Mouse (Mus musculus) myocyte (in vitro differentiated cells): ENCODE results near the gene Cdca5. TPM values are rescaled to one million over a fixed set of nuclear protein-coding genes. Genes with fewer than 3 reads are reported as not detected.

Experiments
- H3K27me3 ChIP-seq: one replicate; pipeline ENCODE4 v1.6.1; 2011; ENCODE audit not compliant: control insufficient read depth, insufficient read depth, insufficient read length
- H3K36me3 ChIP-seq: one replicate; pipeline ENCODE4 v1.6.1; 2011; ENCODE audit not compliant: control insufficient read depth, insufficient read depth
- H3K4me2 ChIP-seq: one replicate; pipeline ENCODE4 v1.6.1; 2011; ENCODE audit warnings: low read depth, control low read depth
- H3K4me3 ChIP-seq: one replicate; pipeline ENCODE4 v1.5.1; 2011; ENCODE audit warnings: mild to moderate bottlenecking, control low read depth, moderate library complexity
- H3K79me2 ChIP-seq: one replicate; pipeline ENCODE4 v1.6.1; 2011; ENCODE audit not compliant: control insufficient read depth, insufficient read depth
- H3ac ChIP-seq: one replicate; pipeline ENCODE4 v1.6.1; 2011; ENCODE audit not compliant: control insufficient read depth, insufficient read length
- CEBPB ChIP-seq: IDR thresholded peaks from 2 replicates; pipeline ENCODE4 v1.6.1; 2011; ENCODE audit warnings: mild to moderate bottlenecking, moderate library complexity; ENCODE audit not compliant: poor library complexity, insufficient read depth, severe bottlenecking
- E2F4 ChIP-seq: IDR thresholded peaks from one replicate; pipeline ENCODE4 v1.6.1; 2011; ENCODE audit warnings: mild to moderate bottlenecking, control low read depth, moderate library complexity; ENCODE audit not compliant: insufficient read depth
- MAX ChIP-seq: IDR thresholded peaks from one replicate; pipeline ENCODE4 v1.6.1; 2011; ENCODE audit warnings: low read depth, mild to moderate bottlenecking, control low read depth
- MYOD1 ChIP-seq, 3 experiments: IDR thresholded peaks; one replicate each; pipeline ENCODE4 v1.6.1; 2011; ENCODE audit warnings: control low read depth in 2 of 3, low read depth in 2 of 3, mild to moderate bottlenecking in 2 of 3, moderate library complexity in 1 of 3; ENCODE audit not compliant: insufficient read length in 2 of 3, control insufficient read depth in 1 of 3
- MYOG ChIP-seq, 3 experiments: IDR thresholded peaks; one replicate each; pipeline ENCODE4 v1.6.1; 2011; ENCODE audit warnings: control low read depth in 2 of 3, low read depth in 2 of 3, mild to moderate bottlenecking in 2 of 3; ENCODE audit not compliant: insufficient read length in 2 of 3, control insufficient read depth in 1 of 3, insufficient read depth in 1 of 3
- POLR2A ChIP-seq: IDR thresholded peaks from one replicate; pipeline ENCODE4 v1.6.1; 2011; ENCODE audit warnings: low read depth, mild to moderate bottlenecking, control low read depth, moderate library complexity; ENCODE audit not compliant: insufficient read length
- POLR2AphosphoS2 ChIP-seq: IDR thresholded peaks from one replicate; pipeline ENCODE4 v1.6.1; 2011; ENCODE audit warnings: low read depth, control low read depth; ENCODE audit not compliant: insufficient read length
- REST ChIP-seq: IDR thresholded peaks from one replicate; pipeline ENCODE4 v1.6.1; 2011; ENCODE audit warnings: mild to moderate bottlenecking, control low read depth, moderate library complexity; ENCODE audit not compliant: insufficient read depth, insufficient read length
- SRF ChIP-seq: IDR thresholded peaks from one replicate; pipeline ENCODE4 v1.6.1; 2011; ENCODE audit warnings: low read depth; ENCODE audit not compliant: control insufficient read depth, insufficient read length
- TCF12 ChIP-seq: IDR thresholded peaks from one replicate; pipeline ENCODE4 v1.6.1; 2011; ENCODE audit warnings: mild to moderate bottlenecking, control low read depth; ENCODE audit not compliant: poor library complexity, insufficient read depth, severe bottlenecking
- TCF3 ChIP-seq: IDR thresholded peaks from one replicate; pipeline ENCODE4 v1.6.1; 2011; ENCODE audit warnings: low read depth, control low read depth; ENCODE audit not compliant: insufficient read length
- USF1 ChIP-seq: IDR thresholded peaks from one replicate; pipeline ENCODE4 v1.6.1; 2011; ENCODE audit warnings: low read depth, mild to moderate bottlenecking, control low read depth, moderate library complexity
- polyA plus RNA-seq: library from polyadenylated mRNA; unstranded; fragments of >200 nt; fragmentation: generic; extraction: Trizol; gene quantifications from one replicate; pipeline ENCODE4 v1.2.1, GENCODE M21; 2012; ENCODE audit warnings: missing spikeins

Cdca5 gene
- polyA plus RNA-seq, 1 experiment = 7.7 TPM

DNA sequence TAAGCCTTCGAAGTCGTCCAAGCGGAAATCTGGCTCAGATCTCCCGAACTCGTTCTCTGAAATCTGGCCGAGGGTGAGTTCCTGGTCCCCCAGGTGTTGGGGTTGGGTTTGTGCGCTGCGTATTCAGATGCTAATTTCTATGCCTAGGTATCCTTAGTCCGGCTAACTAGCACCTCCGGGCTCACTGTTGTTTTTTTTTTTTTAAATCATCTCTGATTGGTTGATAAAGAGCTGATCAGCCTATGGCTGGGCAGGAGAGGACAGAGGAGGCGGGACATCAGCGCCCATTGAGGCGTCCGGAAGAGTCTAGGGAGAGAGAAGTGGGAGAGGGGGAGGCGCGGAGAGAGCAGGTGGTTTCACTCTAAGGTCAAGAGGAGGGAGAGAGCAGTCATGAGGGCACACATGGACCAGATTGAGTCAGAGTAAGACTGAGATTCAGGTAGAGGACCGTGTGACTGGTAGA lies 665 bp downstream of the Cdca5 start:
- Histone ChIP-seq H3K4me2 (peak overlapping the region; percentile 97), H3ac (peak overlapping the region; percentile 74), H3K79me2 (peaks cover 47% of the 10 kb centered on the region), H3K36me3 (no peaks in the 10 kb centered on the region), H3K4me3 (peak overlapping the region; percentile 89), H3K27me3 (no peaks in the 10 kb centered on the region)
- no peak for TF ChIP-seq MAX
- TF ChIP-seq REST = no peak
- no peak for TF ChIP-seq MYOG (IDR thresholded peaks at IDR 0.05; ENCODE audit: control insufficient read depth in 1 of 3, insufficient read depth in 1 of 3, insufficient read length in 2 of 3, low read depth in 2 of 3)
- no peak for TF ChIP-seq POLR2A
- TF ChIP-seq USF1 = no peak
- TF ChIP-seq SRF = no peak
- no peak for TF ChIP-seq POLR2AphosphoS2
- TF ChIP-seq CEBPB = no peak
- TF ChIP-seq MYOD1 (IDR thresholded peaks at IDR 0.05; ENCODE audit: control insufficient read depth in 1 of 3, insufficient read length in 2 of 3, low read depth in 2 of 3) = no peak
- no peak for TF ChIP-seq TCF3

DNA sequence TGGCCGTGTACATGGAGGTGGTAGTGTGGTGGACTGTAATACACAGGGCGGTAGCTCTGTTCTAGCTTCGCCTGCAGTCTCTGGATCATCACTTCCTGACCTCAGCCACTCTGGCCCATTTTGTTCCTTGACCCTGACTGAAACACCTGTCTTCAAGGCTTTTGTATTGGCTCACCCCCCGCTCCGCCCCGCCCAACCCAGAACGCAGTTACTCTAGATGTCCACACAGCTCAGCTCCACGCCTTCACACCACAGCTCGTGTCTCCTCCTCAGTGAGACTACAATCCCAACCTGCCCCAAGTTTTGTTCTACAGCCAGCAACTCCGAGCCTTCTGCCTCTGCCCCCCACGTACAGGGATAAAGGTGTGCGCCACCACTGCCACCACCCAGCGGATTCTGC lies 4.1 kb downstream of the Cdca5 start:
- Histone ChIP-seq H3ac (no peak overlapping the region), H3K79me2 (peaks cover 38% of the 10 kb centered on the region), H3K27me3 (no peaks in the 10 kb centered on the region), H3K36me3 (peaks cover 6% of the 10 kb centered on the region), H3K4me2 (no peak overlapping the region), H3K4me3 (no peak overlapping the region)
- TF ChIP-seq SRF = no peak
- no peak for TF ChIP-seq MYOG (IDR thresholded peaks at IDR 0.05; ENCODE audit: control insufficient read depth in 1 of 3, insufficient read depth in 1 of 3, insufficient read length in 2 of 3, low read depth in 2 of 3)

- TF ChIP-seq SRF (no peak), POLR2A (no peak), CEBPB (no peak), MYOD1 (IDR thresholded peaks at IDR 0.05; ENCODE audit: control insufficient read depth in 1 of 3, insufficient read length in 2 of 3, low read depth in 2 of 3) (no peak), TCF12 (no peak), POLR2AphosphoS2 (no peak), REST (no peak), MYOG (IDR thresholded peaks at IDR 0.05; ENCODE audit: control insufficient read depth in 1 of 3, insufficient read depth in 1 of 3, insufficient read length in 2 of 3, low read depth in 2 of 3) (no peak)
Measured at GRCm38 (mm10) chr19:6094119-6094518, 9.3 kb downstream of the Cdca5 start, which contains the start of gene AC131692.1. Gene AC131692.1, plus strand, starts transcription at chr19:6094419.

DNA sequence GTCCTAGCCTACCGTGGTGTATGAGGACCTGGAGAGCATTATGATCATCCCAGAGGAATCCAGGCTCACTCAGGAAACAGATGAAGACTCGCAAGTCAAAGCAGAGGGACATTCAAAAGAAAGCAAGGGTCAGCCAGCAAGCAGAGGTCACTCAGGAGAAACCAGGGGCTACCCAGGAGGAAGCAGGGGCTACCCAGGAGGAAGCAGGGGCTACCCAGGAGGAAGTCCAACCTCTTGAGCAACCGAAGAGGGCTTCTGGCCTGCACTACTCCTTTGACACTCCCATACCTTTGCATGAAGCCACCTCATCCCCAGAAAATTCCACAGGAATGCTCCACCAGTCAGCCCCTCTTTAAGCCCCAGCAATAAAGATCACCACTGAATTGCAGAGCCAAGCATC lies 13.1 kb downstream of the Cdca5 start:
- H3K27me3 ChIP-seq = no peaks in the 10 kb centered on the region
- H3K4me2 ChIP-seq = no peak overlapping the region
- no peaks in the 10 kb centered on the region for H3K36me3 ChIP-seq
- TF ChIP-seq USF1 (no peak), REST (no peak), POLR2A (no peak), MYOG (IDR thresholded peaks at IDR 0.05; ENCODE audit: control insufficient read depth in 1 of 3, insufficient read depth in 1 of 3, insufficient read length in 2 of 3, low read depth in 2 of 3) (no peak), MAX (no peak), CEBPB (no peak), TCF3 (no peak), SRF (no peak)
- H3K79me2 ChIP-seq = no peaks in the 10 kb centered on the region
- no peak overlapping the region for H3ac ChIP-seq
- H3K4me3 ChIP-seq = no peak overlapping the region

More at GRCm38 (mm10) chr19:6094119-6094518, 9.3 kb downstream of the Cdca5 start, which contains the start of gene AC131692.1:
- no peak within 1 kb of the TSS for H3K4me3 ChIP-seq
- H3K4me2 ChIP-seq = no peak within 1 kb of the TSS
- H3ac ChIP-seq = no peak within 1 kb of the TSS
- H3K79me2 ChIP-seq = peaks cover 3% of the 10 kb centered on the region
- H3K27me3 ChIP-seq = no peaks in the 10 kb centered on the region
- peaks cover 6% of the 10 kb centered on the region for H3K36me3 ChIP-seq

DNA sequence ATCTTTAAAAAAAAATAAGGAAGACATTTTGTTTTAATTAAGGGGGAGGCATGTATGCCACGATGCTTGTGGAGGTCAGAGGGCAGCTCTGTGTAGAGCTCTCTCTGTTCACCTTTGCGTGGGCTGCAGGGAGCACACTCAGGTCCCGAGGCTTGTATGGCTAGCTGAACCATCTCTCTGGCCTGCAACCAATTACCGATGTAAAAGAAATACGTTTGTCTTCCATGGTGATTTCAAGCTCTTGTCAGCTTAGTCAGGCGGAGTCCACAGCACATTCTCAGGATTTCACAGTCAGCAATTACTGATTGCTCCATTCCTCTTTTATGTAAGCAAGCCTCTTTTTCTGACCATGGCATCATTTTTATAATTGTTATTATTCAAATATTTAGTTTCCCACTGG lies 16.4 kb downstream of the Cdca5 start:
- Histone ChIP-seq H3K79me2 (no peaks in the 10 kb centered on the region), H3K27me3 (no peaks in the 10 kb centered on the region), H3K4me3 (no peak overlapping the region), H3K36me3 (no peaks in the 10 kb centered on the region), H3K4me2 (no peak overlapping the region), H3ac (no peak overlapping the region)
- TF ChIP-seq TCF12 (no peak), POLR2A (no peak), POLR2AphosphoS2 (no peak), USF1 (no peak), MYOG (IDR thresholded peaks at IDR 0.05; ENCODE audit: control insufficient read depth in 1 of 3, insufficient read depth in 1 of 3, insufficient read length in 2 of 3, low read depth in 2 of 3) (no peak), TCF3 (no peak), REST (no peak), E2F4 (no peak)
